Mouse (Mus musculus): ENCODE measurements around the gene Rpl31. TPM values are rescaled to one million over a fixed set of nuclear protein-coding genes. Genes with fewer than 3 reads are reported as not detected.

The Rpl31 gene
- polyA plus RNA-seq, 1 experiment from 2014 or later: 434 TPM

DNA sequence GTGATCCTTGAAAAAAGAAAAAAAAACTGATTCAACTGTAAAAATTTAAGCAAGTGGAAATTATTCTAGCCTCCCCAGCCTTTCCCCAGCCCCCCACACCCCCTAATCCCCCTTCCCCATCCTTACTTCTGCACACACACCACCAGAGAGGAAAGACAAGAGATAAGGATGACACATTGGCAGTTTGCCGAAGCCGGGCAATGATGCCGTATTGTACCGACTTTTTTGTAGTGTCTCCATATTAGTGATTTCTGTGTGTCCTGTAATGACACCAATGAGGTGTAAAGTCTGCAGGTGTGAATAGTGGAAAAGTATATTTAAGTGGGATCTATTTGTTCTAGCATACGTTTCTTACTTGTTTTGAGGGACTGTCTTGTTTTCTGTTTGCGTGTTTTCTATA lies 27.5 kb upstream of the Rpl31 start:
- no peak for ATAC-seq
- Histone ChIP-seq H3K27me3 (replicated peaks; ENCODE audit: control insufficient read depth, insufficient read depth, low read length) (no peaks in the 10 kb centered on the region), H3K4me1 (replicated peaks; ENCODE audit: control insufficient read depth, insufficient read depth, low read length) (no peaks in the 10 kb centered on the region), H3K27ac (ENCODE audit: low read depth, low read length) (no peak overlapping the region), H3K4me3 (ENCODE audit: low read depth, low read length) (no peak overlapping the region), H3K36me3 (ENCODE audit: control insufficient read depth, insufficient read depth) (peaks cover 4% of the 10 kb centered on the region; the same call in 1 of the 2 replicates), H3K4me2 (replicated peaks; ENCODE audit: low read depth) (no peak overlapping the region), H3K9ac (ENCODE audit: low read depth, low read length) (no peak overlapping the region), H3K9me3 (ENCODE audit: control insufficient read depth) (no peaks in the 10 kb centered on the region)
- TF ChIP-seq CTCF (IDR thresholded peaks at IDR 0.05; ENCODE audit: low read depth): no peak
- 57% methylated on average over 6 of the region's 6 CpGs for WGBS

DNA sequence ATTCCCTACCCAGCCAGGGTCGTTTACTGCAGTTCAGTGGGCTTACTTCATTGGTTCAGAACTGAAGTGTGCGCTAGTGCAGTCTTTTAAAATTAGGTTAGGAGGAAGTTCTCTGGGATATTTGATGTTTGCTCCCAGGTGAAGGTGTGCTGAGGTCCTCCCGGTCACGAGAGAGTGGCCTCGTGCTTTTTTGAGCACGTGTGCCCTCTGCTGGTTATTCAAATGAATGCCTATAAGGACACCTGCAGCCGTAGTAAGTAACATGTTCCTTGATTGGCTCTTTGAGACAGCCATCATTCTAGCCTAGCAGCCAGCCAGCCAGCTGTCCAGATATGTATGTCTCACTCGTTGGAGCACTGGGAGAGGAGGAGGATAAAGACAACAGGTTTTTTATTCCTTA lies 27.0 kb upstream of the Rpl31 start:
- no peak overlapping the region for H3K4me3 ChIP-seq (ENCODE audit: low read depth, low read length)
- ATAC-seq: peak; percentile 61; the same call in 1 of the 2 replicates
- no peak overlapping the region for H3K9ac ChIP-seq (ENCODE audit: low read depth, low read length)
- H3K27me3 ChIP-seq (replicated peaks; ENCODE audit: control insufficient read depth, insufficient read depth, low read length): no peaks in the 10 kb centered on the region
- WGBS: 14% methylated on average over 8 of the region's 8 CpGs
- no peaks in the 10 kb centered on the region for H3K4me1 ChIP-seq (replicated peaks; ENCODE audit: control insufficient read depth, insufficient read depth, low read length)
- H3K9me3 ChIP-seq (ENCODE audit: control insufficient read depth): no peaks in the 10 kb centered on the region
- TF ChIP-seq CTCF (IDR thresholded peaks at IDR 0.05; ENCODE audit: low read depth): peak; percentile 86
- peaks cover 7% of the 10 kb centered on the region; the same call in 1 of the 2 replicates for H3K36me3 ChIP-seq (ENCODE audit: control insufficient read depth, insufficient read depth)
- H3K4me2 ChIP-seq (replicated peaks; ENCODE audit: low read depth): no peak overlapping the region
- no peak overlapping the region for H3K27ac ChIP-seq (ENCODE audit: low read depth, low read length)

DNA sequence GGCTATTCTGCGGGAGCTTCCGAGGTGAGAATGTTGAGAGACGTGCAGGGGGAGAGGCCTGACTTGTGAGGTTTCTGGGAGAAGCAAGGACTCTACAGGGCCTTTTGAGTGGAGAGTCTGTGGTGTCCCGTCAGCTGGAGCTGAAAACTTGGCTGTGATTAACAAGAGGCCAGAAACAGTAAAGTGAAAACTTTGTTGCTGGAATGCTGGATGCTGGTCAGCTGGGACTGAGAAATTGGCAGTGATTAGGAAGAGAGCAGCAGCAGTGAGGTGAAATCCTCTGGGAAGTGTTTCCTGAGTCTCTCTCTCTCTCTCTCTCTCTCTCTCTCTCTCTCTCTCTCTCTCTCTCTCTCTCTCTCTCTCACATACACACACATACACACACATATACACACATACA lies 25.8 kb upstream of the Rpl31 start:
- no peaks in the 10 kb centered on the region for H3K27me3 ChIP-seq (replicated peaks; ENCODE audit: control insufficient read depth, insufficient read depth, low read length)
- no peak for ATAC-seq
- no peak overlapping the region for H3K4me3 ChIP-seq (ENCODE audit: low read depth, low read length)
- WGBS: 82% methylated on average over 4 of the region's 4 CpGs
- no peak overlapping the region for H3K27ac ChIP-seq (ENCODE audit: low read depth, low read length)
- no peak overlapping the region for H3K4me2 ChIP-seq (replicated peaks; ENCODE audit: low read depth)
- no peak for TF ChIP-seq CTCF (IDR thresholded peaks at IDR 0.05; ENCODE audit: low read depth)
- no peaks in the 10 kb centered on the region for H3K9me3 ChIP-seq (ENCODE audit: control insufficient read depth)
- no peak overlapping the region for H3K9ac ChIP-seq (ENCODE audit: low read depth, low read length)
- no peaks in the 10 kb centered on the region for H3K4me1 ChIP-seq (replicated peaks; ENCODE audit: control insufficient read depth, insufficient read depth, low read length)
- H3K36me3 ChIP-seq (ENCODE audit: control insufficient read depth, insufficient read depth): peaks cover 12% of the 10 kb centered on the region; the same call in 1 of the 2 replicates

DNA sequence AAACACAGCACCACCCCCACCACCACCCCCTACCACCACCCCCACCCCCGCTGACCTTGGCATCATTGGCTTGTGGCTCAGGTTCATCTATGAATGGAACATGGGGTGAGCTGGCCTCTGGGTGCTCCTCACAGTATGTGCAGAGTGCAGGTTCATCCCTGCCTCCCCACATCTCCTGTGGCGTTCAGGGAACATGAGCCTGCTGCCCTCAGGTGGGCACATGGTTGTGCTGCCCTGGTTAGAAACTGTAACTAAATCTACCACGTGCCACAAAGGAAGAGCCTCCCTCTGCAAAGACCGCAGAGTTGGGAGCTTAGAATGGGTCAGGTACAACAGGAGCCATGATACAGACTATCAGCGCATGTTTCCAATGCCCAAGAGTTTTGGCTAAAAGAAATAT lies 24.4 kb upstream of the Rpl31 start:
- H3K9me3 ChIP-seq (ENCODE audit: control insufficient read depth): no peaks in the 10 kb centered on the region
- H3K27me3 ChIP-seq (replicated peaks; ENCODE audit: control insufficient read depth, insufficient read depth, low read length): no peaks in the 10 kb centered on the region
- H3K36me3 ChIP-seq (ENCODE audit: control insufficient read depth, insufficient read depth): peaks cover 12% of the 10 kb centered on the region; the same call in 1 of the 2 replicates
- 78% methylated on average over 5 of the region's 5 CpGs for WGBS
- TF ChIP-seq CTCF (IDR thresholded peaks at IDR 0.05; ENCODE audit: low read depth): 0 out of 2 replicates have a peak, but pooled peaks have one; percentile 8
- ATAC-seq: no peak
- no peaks in the 10 kb centered on the region for H3K4me1 ChIP-seq (replicated peaks; ENCODE audit: control insufficient read depth, insufficient read depth, low read length)
- H3K4me2 ChIP-seq (replicated peaks; ENCODE audit: low read depth): no peak overlapping the region
- H3K9ac ChIP-seq (ENCODE audit: low read depth, low read length): no peak overlapping the region
- no peak overlapping the region for H3K27ac ChIP-seq (ENCODE audit: low read depth, low read length)
- no peak overlapping the region for H3K4me3 ChIP-seq (ENCODE audit: low read depth, low read length)

DNA sequence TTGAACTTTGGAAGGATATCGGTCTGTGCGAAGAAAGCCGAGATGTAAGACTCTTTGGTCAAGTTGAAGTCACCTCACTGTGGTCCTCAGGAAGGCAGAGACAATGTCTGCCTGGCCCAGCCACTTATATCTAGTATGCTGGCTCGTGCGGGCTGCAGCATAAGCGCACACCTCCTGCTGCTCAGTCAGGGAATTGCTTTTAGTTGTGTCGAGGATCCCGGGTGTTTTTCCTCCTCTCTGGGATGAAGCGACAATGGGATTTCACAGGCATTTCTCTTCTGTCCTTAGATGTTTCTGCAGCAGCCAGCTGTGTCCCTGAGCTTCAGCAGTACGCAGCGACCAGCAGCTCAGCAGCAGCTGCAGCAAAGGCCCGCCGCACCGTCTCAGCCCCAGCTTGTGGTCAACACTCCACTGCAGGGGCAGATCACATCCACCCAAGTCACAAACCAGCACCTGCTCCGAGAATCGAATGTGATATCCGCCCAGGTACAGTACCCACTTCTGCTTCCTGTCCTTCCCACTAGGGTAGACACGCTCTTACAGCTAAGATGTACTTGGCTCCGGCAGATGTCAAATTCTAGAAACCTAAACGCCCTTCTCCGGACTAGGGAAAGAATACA lies 22.6 kb upstream of the Rpl31 start:
- Histone ChIP-seq H3K9ac (ENCODE audit: low read depth, low read length) (no peak overlapping the region), H3K4me2 (replicated peaks; ENCODE audit: low read depth) (no peak overlapping the region), H3K4me1 (replicated peaks; ENCODE audit: control insufficient read depth, insufficient read depth, low read length) (no peaks in the 10 kb centered on the region), H3K36me3 (ENCODE audit: control insufficient read depth, insufficient read depth) (peaks cover 12% of the 10 kb centered on the region; the same call in 1 of the 2 replicates), H3K27me3 (replicated peaks; ENCODE audit: control insufficient read depth, insufficient read depth, low read length) (no peaks in the 10 kb centered on the region), H3K27ac (ENCODE audit: low read depth, low read length) (no peak overlapping the region), H3K9me3 (ENCODE audit: control insufficient read depth) (no peaks in the 10 kb centered on the region), H3K4me3 (ENCODE audit: low read depth, low read length) (no peak overlapping the region)
- WGBS: 61% methylated on average over 21 of the region's 21 CpGs
- ATAC-seq: no peak
- TF ChIP-seq CTCF (IDR thresholded peaks at IDR 0.05; ENCODE audit: low read depth): peak; percentile 66

DNA sequence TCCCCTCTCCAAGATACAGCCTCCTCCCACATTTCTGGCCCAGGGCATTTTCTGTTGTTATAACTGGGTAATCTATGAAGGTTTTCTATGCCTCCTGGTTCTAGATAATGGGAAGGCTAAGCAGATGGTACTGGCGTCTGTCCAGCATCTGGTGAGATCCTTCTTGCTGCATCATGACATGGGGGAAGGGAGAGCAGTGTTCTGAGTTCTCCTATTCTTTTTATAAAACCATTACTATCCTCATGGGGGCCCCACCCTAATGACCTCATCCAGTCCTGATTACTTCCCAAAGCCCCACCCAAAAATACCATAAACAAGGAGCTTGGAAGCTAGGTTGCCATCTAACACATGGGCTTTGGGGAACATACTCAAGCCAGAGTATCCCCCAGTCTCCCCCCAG lies 18.6 kb upstream of the Rpl31 start:
- H3K9me3 ChIP-seq (ENCODE audit: control insufficient read depth): no peaks in the 10 kb centered on the region
- H3K27me3 ChIP-seq (replicated peaks; ENCODE audit: control insufficient read depth, insufficient read depth, low read length): no peaks in the 10 kb centered on the region
- no peak for TF ChIP-seq CTCF (IDR thresholded peaks at IDR 0.05; ENCODE audit: low read depth)
- no peak overlapping the region for H3K4me2 ChIP-seq (replicated peaks; ENCODE audit: low read depth)
- H3K4me3 ChIP-seq (ENCODE audit: low read depth, low read length): no peak overlapping the region
- H3K36me3 ChIP-seq (ENCODE audit: control insufficient read depth, insufficient read depth): peaks cover 12% of the 10 kb centered on the region; the same call in 1 of the 2 replicates
- 83% methylated on average over 1 of the region's 1 CpGs for WGBS
- no peak overlapping the region for H3K27ac ChIP-seq (ENCODE audit: low read depth, low read length)
- ATAC-seq: no peak
- H3K4me1 ChIP-seq (replicated peaks; ENCODE audit: control insufficient read depth, insufficient read depth, low read length): no peaks in the 10 kb centered on the region
- H3K9ac ChIP-seq (ENCODE audit: low read depth, low read length): no peak overlapping the region
